Mouse (Mus musculus): ENCODE measurements around the gene Glis3. TPM values are rescaled to one million over a fixed set of nuclear protein-coding genes. Genes with fewer than 3 reads are reported as not detected.

The Glis3 gene
- 1.6 TPM for polyA plus RNA-seq (2015; fragmentation: Illumina TruSeq; extraction: RNeasy Lipid Tissue Mini Kit (QIAGEN cat#74804); ENCODE audit: low read depth, low replicate concordance)

DNA sequence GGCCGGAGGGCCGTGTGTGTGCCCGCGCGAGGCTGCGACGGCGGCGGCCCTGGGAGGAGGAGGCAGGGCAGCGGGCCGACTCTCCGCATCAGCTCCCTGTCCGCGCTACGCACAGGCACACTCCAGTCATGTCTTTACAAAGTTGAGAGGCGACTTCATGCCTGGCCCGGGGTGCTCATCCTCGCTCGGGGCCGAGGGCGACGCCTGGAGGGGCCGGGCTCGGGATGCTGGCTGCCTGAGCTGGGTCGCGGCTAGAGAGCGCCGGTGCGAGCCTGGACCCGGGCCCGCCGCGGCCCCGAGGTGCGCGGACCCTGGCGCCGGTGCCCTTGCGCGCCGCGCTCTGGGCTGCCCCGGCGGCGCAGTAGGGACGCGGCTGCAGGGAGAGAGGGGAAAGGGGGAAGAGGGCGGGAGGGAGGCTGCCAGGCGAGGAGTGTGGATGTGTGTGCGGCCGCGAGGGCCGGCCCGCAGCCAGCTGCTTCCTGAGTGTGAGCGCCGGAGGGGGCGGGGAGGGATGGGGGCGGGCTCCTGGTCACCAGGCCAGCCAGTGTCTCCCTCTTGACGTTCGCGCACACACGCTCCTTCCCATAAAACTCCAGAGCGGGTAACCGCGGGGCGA, at the start of gene Glis3:
Glis3 (minus strand) TSS at position 302 of the 616 bp plus-strand sequence.

Other genes starting within 250 kb of the Glis3 start
- 81.8 TPM for gene Slc1a1, start 155.0 kb upstream of the Glis3 start, polyA plus RNA-seq (2015; fragmentation: Illumina TruSeq; extraction: RNeasy Lipid Tissue Mini Kit (QIAGEN cat#74804); ENCODE audit: low read depth, low replicate concordance)